Mouse (Mus musculus) ovary, postnatal 14 days (tissue): ENCODE measurements around the gene Ctu1.
"Not testable (repeated sequence)": the region's sequence is repeated elsewhere in the genome, so short reads cannot be mapped to it uniquely, and the experiment has no call there.

ENCODE experiments used
- DNase-seq: peaks from one replicate; pipeline ENCODE4 v3.0.0; 2022; ENCODE audit warnings: low spot score

Gene Ctu1

GRCm38 (mm10) chr7:43680960-43681359, 9.1 kb downstream of the Ctu1 start:
- peak; percentile 46 for DNase-seq

GRCm38 (mm10) chr7:43682511-43682910, 10.7 kb downstream of the Ctu1 start:
- DNase-seq = not testable (repeated sequence)

GRCm38 (mm10) chr7:43685088-43685487, 13.3 kb downstream of the Ctu1 start:
- DNase-seq = no peak

- no peak for DNase-seq
These were observed 18.3 kb downstream of the Ctu1 start, which contains the start of gene Klk14 for GRCm38 (mm10) chr7:43690118-43690517. Klk14 (plus strand) TSS chr7:43690418.

- no peak for DNase-seq
These were observed 38.2 kb downstream of the Ctu1 start for GRCm38 (mm10) chr7:43710031-43710430.

GRCm38 (mm10) chr7:43712267-43712666, 40.5 kb downstream of the Ctu1 start, which contains the start of gene Klk13:
Klk13 (plus strand) TSS chr7:43712567.
- DNase-seq = no peak

GRCm38 (mm10) chr7:43712917-43713316, 41.1 kb downstream of the Ctu1 start:
- no peak for DNase-seq

- DNase-seq = no peak
These were observed 42.0 kb downstream of the Ctu1 start for GRCm38 (mm10) chr7:43713741-43714351.
